Mouse (Mus musculus): Measurements from ENCODE around the gene Gm21698. TPM values are rescaled to one million over a fixed set of nuclear protein-coding genes. Genes with fewer than 3 reads are reported as not detected.
"Not testable (repeated sequence)": the region's sequence is repeated elsewhere in the genome, so short reads cannot be mapped to it uniquely, and the experiment has no call there.

The Gm21698 gene
- polyA plus RNA-seq, 1 experiment from 2014 or later, result 0.23 TPM

DNA sequence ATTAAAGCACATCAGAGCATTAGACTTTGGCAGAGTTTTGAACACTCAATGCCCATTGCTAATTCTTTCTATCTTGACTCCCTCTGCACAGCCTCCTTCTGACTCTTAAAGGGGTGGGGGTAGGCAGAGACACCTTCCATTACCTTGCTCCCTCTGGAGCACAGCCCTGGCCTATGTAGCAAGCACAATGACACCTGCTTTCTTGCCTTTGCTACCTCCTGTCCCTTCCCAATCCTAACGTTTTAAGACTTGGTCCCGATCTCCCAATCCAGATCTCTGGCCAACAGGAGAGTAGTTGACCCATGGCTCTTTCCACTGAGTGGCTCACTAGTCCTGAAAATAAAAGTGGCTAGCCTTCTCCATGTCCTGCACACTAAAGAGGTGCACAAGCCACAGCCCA lies 43.1 kb downstream of the Gm21698 start:
- not testable (repeated sequence) for H3K9me3 ChIP-seq (ENCODE audit: control insufficient read depth, low read length); ATAC-seq (ENCODE audit: low FRiP score, low TSS enrichment); H3K27ac ChIP-seq (ENCODE audit: low read depth, low read length); H3K4me2 ChIP-seq (replicated peaks; ENCODE audit: low read depth, low read length); H3K36me3 ChIP-seq (ENCODE audit: control insufficient read depth, insufficient read depth, low read length); H3K27me3 ChIP-seq (ENCODE audit: control insufficient read depth, insufficient read depth, low read length); H3K4me3 ChIP-seq (ENCODE audit: low read length); H3K9ac ChIP-seq (ENCODE audit: low read depth, low read length); H3K4me1 ChIP-seq (ENCODE audit: control insufficient read depth, insufficient read depth, low read length)
- WGBS, result 82% methylated on average over 2 of the region's 2 CpGs

GRCm38 (mm10) chr5:25942281-25942680 lies 46.2 kb downstream of the Gm21698 start, which contains the start of gene Gm21663:
TSS of gene Gm21663 (minus strand) at chr5:25942381.
- not testable (repeated sequence) for H3K4me1 ChIP-seq (ENCODE audit: control insufficient read depth, insufficient read depth, low read length); H3K27ac ChIP-seq (ENCODE audit: low read depth, low read length); H3K4me2 ChIP-seq (replicated peaks; ENCODE audit: low read depth, low read length); H3K9ac ChIP-seq (ENCODE audit: low read depth, low read length); ATAC-seq (ENCODE audit: low FRiP score, low TSS enrichment); H3K4me3 ChIP-seq (ENCODE audit: low read length); H3K9me3 ChIP-seq (ENCODE audit: control insufficient read depth, low read length); H3K36me3 ChIP-seq (ENCODE audit: control insufficient read depth, insufficient read depth, low read length); H3K27me3 ChIP-seq (ENCODE audit: control insufficient read depth, insufficient read depth, low read length)
- WGBS, result 59% methylated on average over 2 of the region's 2 CpGs

Other genes with a start within 250 kb of the Gm21698 start
- gene Actr3b, start 228.7 kb downstream of the Gm21698 start, polyA plus RNA-seq (2014; fragmentation: Nextera tagmentation; extraction: Ambion mirVana), result 5.0 and 5.7 TPM in 2 replicates
- gene Gm21663, start 46.3 kb downstream of the Gm21698 start, polyA plus RNA-seq (2014; fragmentation: Nextera tagmentation; extraction: Ambion mirVana), result not detected in 2 replicates
- gene Gm21671, start 34.2 kb downstream of the Gm21698 start, polyA plus RNA-seq (2014; fragmentation: Nextera tagmentation; extraction: Ambion mirVana), result 0.11 and 0.21 TPM in 2 replicates
- 0.09 TPM in 1 of 2 replicates, not detected in the other for gene Gm21680, start 16.0 kb downstream of the Gm21698 start, polyA plus RNA-seq (2014; fragmentation: Nextera tagmentation; extraction: Ambion mirVana)
- 0.20 TPM in 1 of 2 replicates, not detected in the other for gene Gm1979, start 16.1 kb upstream of the Gm21698 start, polyA plus RNA-seq (2014; fragmentation: Nextera tagmentation; extraction: Ambion mirVana)
- gene Gm5862, start 34.3 kb upstream of the Gm21698 start, polyA plus RNA-seq (2014; fragmentation: Nextera tagmentation; extraction: Ambion mirVana), result not detected in 2 replicates
- 0.10 TPM in 1 of 2 replicates, not detected in the other for gene Speer4a, start 50.9 kb upstream of the Gm21698 start, polyA plus RNA-seq (2014; fragmentation: Nextera tagmentation; extraction: Ambion mirVana)
- 0.11 TPM in 1 of 2 replicates, not detected in the other for gene Gm7347, start 69.9 kb upstream of the Gm21698 start, polyA plus RNA-seq (2014; fragmentation: Nextera tagmentation; extraction: Ambion mirVana)
- gene Gm10471, start 100.6 kb upstream of the Gm21698 start, polyA plus RNA-seq (2014; fragmentation: Nextera tagmentation; extraction: Ambion mirVana), result not detected in 2 replicates
- 0.10 TPM in 1 of 2 replicates, not detected in the other for gene 5031410I06Rik, start 116.7 kb upstream of the Gm21698 start, polyA plus RNA-seq (2014; fragmentation: Nextera tagmentation; extraction: Ambion mirVana)
- 0.09 TPM in 2 replicates for gene Gm10220, start 132.8 kb upstream of the Gm21698 start, polyA plus RNA-seq (2014; fragmentation: Nextera tagmentation; extraction: Ambion mirVana)

All from kidney, embryonic 14.5 days (tissue).